Mouse (Mus musculus) kidney, embryonic 14.5 days (tissue): ENCODE data around the gene Zfp607b. TPM values are rescaled to one million over a fixed set of nuclear protein-coding genes. Genes with fewer than 3 reads are reported as not detected.

ENCODE experiments used
- ATAC-seq: fragments of 200-750 bp; cut with Nextera tagmentation; 2 replicates; pipeline ENCODE4 v1.8.0; 2017; ENCODE audit warnings: moderate number of reproducible peaks, mild to moderate bottlenecking, moderate TSS enrichment, moderate library complexity; ENCODE audit not compliant: low FRiP score, low TSS enrichment
- H3K27ac ChIP-seq: fragments of 300-500 bp; sonication (generic); 2 replicates; pipeline ENCODE4 v1.5.1; 2014; ENCODE audit warnings: low read depth, mild to moderate bottlenecking, low read length, moderate library complexity, mixed read lengths
- H3K27me3 ChIP-seq: fragments of 300-500 bp; sonication (generic); 2 replicates; pipeline ENCODE4 v1.6.1; 2014; ENCODE audit warnings: mild to moderate bottlenecking, low read length; ENCODE audit not compliant: control insufficient read depth, insufficient read depth
- H3K36me3 ChIP-seq: fragments of 300-500 bp; sonication (generic); 2 replicates; pipeline ENCODE4 v1.6.1; 2014; ENCODE audit warnings: low read length, mixed read lengths; ENCODE audit not compliant: control insufficient read depth, insufficient read depth
- H3K4me1 ChIP-seq: fragments of 300-500 bp; sonication (generic); 2 replicates; pipeline ENCODE4 v1.6.1; 2014; ENCODE audit warnings: low read length, mixed read lengths; ENCODE audit not compliant: control insufficient read depth, insufficient read depth
- H3K4me2 ChIP-seq: fragments of 300-500 bp; sonication (generic); replicated peaks from 2 replicates; pipeline ENCODE4 v1.6.1; 2014; ENCODE audit warnings: low read depth, mild to moderate bottlenecking, low read length
- H3K4me3 ChIP-seq: fragments of 300-500 bp; sonication (generic); 2 replicates; pipeline ENCODE4 v1.5.1; 2014; ENCODE audit warnings: mild to moderate bottlenecking, low read length
- H3K9ac ChIP-seq: fragments of 300-500 bp; sonication (generic); 2 replicates; pipeline ENCODE4 v1.6.1; 2014; ENCODE audit warnings: low read depth, mild to moderate bottlenecking, low read length, moderate library complexity
- H3K9me3 ChIP-seq: fragments of 300-500 bp; sonication (generic); 2 replicates; pipeline ENCODE4 v1.6.1; 2016; ENCODE audit warnings: low read length; ENCODE audit not compliant: control insufficient read depth
- WGBS: fragments of 180-500 bp; shearing (Covaris S2); extraction: QIAGEN DNeasy Blood & Tissue Kit; methylation state at CpG from one replicate; pipeline ENCODE4 v1.1.7; 2014; 5-methylcytosine and 5-hydroxymethylcytosine counted together
- polyA plus RNA-seq: library from polyadenylated mRNA; unstranded; fragments of >200 nt; fragmentation: Nextera tagmentation; extraction: Ambion mirVana; gene quantifications from 2 replicates; pipeline ENCODE4 v1.2.1, GENCODE M21; 2014

The Zfp607b gene
- polyA plus RNA-seq, 1 experiment from 2014 or later: 4.3 TPM

- WGBS: under 1% methylated on average over 31 of the region's 31 CpGs
- Histone ChIP-seq H3K4me3 (peak within 1 kb of the TSS; percentile 76), H3K9me3 (no peaks in the 10 kb centered on the region), H3K9ac (peak within 1 kb of the TSS; percentile 77), H3K4me1 (peaks cover 12% of the 10 kb centered on the region), H3K4me2 (peak within 1 kb of the TSS; percentile 97), H3K36me3 (peaks cover 4% of the 10 kb centered on the region; the same call in 1 of the 2 replicates), H3K27ac (peak within 1 kb of the TSS; percentile 89), H3K27me3 (no peaks in the 10 kb centered on the region)
- ATAC-seq: peak; percentile 97
These were observed 14.5 kb upstream of the Zfp607b start, which contains the start of gene Map3k10 for GRCm38 (mm10) chr7:27674522-27675221. Gene Map3k10, minus strand, starts transcription at chr7:27674598.

DNA sequence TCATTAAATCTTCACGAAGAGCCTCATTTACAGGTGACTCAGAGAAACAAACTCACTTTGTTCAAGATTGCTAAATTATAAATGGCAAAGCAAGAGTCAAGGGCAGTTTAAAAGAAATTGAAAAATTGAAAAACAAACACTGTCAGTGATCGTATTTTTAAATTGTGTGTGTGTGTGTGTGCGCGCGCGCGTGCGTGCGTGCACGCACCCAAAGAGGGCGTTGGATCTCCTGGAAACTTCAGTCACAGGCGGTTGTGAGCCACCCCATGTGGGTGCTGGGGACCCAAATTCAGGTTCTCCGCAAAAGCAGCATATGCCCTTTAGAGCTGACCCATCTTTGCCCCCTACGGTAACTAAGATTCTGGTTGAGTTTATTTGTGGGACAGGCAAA, 13.9 kb upstream of the Zfp607b start:
- Histone ChIP-seq H3K27ac (no peak overlapping the region), H3K4me1 (peaks cover 12% of the 10 kb centered on the region), H3K9ac (peak overlapping the region; percentile 34; the same call in 1 of the 2 replicates), H3K27me3 (no peaks in the 10 kb centered on the region), H3K36me3 (peaks cover 4% of the 10 kb centered on the region; the same call in 1 of the 2 replicates), H3K4me3 (peak overlapping the region; percentile 76), H3K9me3 (no peaks in the 10 kb centered on the region), H3K4me2 (peak overlapping the region; percentile 97)
- ATAC-seq: no peak
- WGBS: 33% methylated on average over 14 of the region's 14 CpGs

DNA sequence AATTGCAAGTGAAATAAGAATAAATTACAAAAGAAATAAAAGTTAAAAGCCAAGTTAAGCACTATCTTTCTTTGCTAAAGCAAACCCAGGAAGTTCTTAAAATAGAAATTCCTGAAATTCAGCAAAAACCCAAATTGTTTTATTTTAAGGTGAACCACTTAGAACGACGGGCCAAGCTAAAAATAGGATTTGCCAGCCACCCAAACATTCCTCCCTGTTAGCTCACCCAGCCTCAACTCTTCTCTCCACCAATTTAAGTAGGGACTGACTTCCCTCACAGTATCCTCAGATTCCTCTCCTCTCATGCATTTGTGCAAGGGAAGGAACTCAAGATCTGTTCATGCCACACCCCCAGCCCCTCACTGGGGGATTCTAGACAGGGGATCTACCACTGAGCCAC, 5.9 kb upstream of the Zfp607b start:
- Histone ChIP-seq H3K9me3 (no peaks in the 10 kb centered on the region), H3K9ac (no peak overlapping the region), H3K27ac (no peak overlapping the region), H3K27me3 (no peaks in the 10 kb centered on the region), H3K4me1 (0 out of 2 replicates have a peak, but pooled peaks cover under 1% of the 10 kb centered on the region), H3K4me2 (no peak overlapping the region), H3K4me3 (no peak overlapping the region), H3K36me3 (no peaks in the 10 kb centered on the region)
- no peak for ATAC-seq
- WGBS: 75% methylated on average over 2 of the region's 2 CpGs

DNA sequence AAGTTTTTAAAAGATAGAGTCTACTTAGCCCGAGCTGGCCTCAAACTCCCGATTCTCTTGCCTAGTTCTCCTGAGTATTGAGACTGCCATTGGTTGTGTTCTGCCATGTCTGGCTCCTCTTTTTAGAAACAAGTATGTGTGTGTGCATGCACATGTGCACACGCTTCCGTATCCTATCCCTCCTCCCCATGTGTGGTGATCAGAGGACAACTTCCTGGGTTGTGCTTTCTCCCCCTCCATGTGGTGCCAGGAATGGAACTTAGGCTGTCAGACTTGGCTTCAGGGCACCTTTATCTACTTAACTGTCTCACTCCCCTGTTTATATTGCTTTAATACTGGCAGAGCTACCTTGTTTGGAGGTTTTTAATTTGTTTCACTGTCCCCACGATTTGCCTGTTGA, 3.9 kb upstream of the Zfp607b start:
- H3K27ac ChIP-seq: no peak overlapping the region
- H3K9ac ChIP-seq: no peak overlapping the region; the same call in 1 of the 2 replicates
- H3K36me3 ChIP-seq: no peaks in the 10 kb centered on the region
- no peaks in the 10 kb centered on the region for H3K9me3 ChIP-seq
- no peak for ATAC-seq
- peaks cover 8% of the 10 kb centered on the region; the same call in 1 of the 2 replicates for H3K4me1 ChIP-seq
- H3K4me2 ChIP-seq: 0 out of 2 replicates have a peak overlapping the region, but pooled peaks have one; percentile 8
- no peak overlapping the region for H3K4me3 ChIP-seq
- WGBS: 32% methylated on average over 5 of the region's 5 CpGs
- no peaks in the 10 kb centered on the region for H3K27me3 ChIP-seq

DNA sequence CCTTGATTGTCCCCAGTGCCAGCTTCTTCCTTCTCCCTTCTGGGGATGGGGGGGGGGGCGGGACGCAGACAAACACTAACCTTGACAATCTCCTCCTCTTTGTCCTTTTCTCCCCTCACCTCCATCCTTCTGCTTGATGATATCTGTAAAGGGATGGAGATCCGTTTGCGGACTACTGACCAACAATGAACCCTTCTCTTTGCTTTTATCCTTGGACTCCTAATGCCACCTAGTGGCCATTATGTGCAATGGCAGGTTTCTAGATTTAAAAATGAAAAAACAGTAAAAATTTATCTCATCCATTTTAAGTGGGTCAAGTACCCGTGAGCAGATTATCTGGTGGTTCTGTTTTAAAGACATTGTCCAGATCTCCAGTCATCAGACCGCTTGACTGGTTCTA, 3.5 kb upstream of the Zfp607b start:
- H3K4me3 ChIP-seq: no peak overlapping the region
- no peak for ATAC-seq
- H3K9ac ChIP-seq: no peak overlapping the region; the same call in 1 of the 2 replicates
- no peaks in the 10 kb centered on the region for H3K27me3 ChIP-seq
- H3K27ac ChIP-seq: no peak overlapping the region
- no peaks in the 10 kb centered on the region for H3K36me3 ChIP-seq
- H3K9me3 ChIP-seq: no peaks in the 10 kb centered on the region
- WGBS: 1% methylated on average over 6 of the region's 6 CpGs
- 0 out of 2 replicates have a peak overlapping the region, but pooled peaks have one; percentile 8 for H3K4me2 ChIP-seq
- H3K4me1 ChIP-seq: peaks cover 8% of the 10 kb centered on the region; the same call in 1 of the 2 replicates

GRCm38 (mm10) chr7:27687043-27687442, 2.1 kb upstream of the Zfp607b start:
- H3K4me2 ChIP-seq: no peak overlapping the region
- WGBS: 87% methylated on average over 1 of the region's 1 CpGs
- H3K27ac ChIP-seq: no peak overlapping the region
- no peaks in the 10 kb centered on the region for H3K36me3 ChIP-seq
- no peaks in the 10 kb centered on the region for H3K27me3 ChIP-seq
- no peak for ATAC-seq
- H3K9me3 ChIP-seq: no peaks in the 10 kb centered on the region
- no peak overlapping the region for H3K9ac ChIP-seq
- H3K4me1 ChIP-seq: peaks cover 8% of the 10 kb centered on the region; the same call in 1 of the 2 replicates
- no peak overlapping the region for H3K4me3 ChIP-seq

DNA sequence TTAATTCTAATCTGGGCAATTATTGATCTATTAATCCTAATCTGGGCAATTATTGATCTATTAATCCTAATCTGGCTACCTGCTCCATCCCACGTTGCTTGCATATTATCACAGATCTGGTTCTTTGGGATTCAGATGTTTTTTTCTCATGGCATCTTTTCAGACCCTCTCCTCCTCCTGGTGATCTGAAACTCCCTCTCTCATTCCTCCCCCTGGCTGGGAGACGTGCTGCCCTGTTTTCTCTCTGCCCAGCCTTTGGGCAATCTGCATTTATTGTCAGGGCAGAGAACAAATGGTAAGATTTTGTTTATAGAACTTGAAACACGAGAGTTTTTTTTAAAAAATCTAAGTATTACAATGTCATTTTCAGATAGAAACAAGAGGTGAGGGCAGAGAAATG, 1.3 kb upstream of the Zfp607b start:
- no peak for ATAC-seq
- whole genome bisulfite sequencing: 72% methylated on average over 3 of the region's 3 CpGs
- no peak overlapping the region for H3K4me2 ChIP-seq
- H3K9ac ChIP-seq: no peak overlapping the region
- no peaks in the 10 kb centered on the region for H3K9me3 ChIP-seq
- no peak overlapping the region for H3K4me3 ChIP-seq
- no peaks in the 10 kb centered on the region for H3K36me3 ChIP-seq
- peaks cover 8% of the 10 kb centered on the region; the same call in 1 of the 2 replicates for H3K4me1 ChIP-seq
- H3K27ac ChIP-seq: no peak overlapping the region
- no peaks in the 10 kb centered on the region for H3K27me3 ChIP-seq

DNA sequence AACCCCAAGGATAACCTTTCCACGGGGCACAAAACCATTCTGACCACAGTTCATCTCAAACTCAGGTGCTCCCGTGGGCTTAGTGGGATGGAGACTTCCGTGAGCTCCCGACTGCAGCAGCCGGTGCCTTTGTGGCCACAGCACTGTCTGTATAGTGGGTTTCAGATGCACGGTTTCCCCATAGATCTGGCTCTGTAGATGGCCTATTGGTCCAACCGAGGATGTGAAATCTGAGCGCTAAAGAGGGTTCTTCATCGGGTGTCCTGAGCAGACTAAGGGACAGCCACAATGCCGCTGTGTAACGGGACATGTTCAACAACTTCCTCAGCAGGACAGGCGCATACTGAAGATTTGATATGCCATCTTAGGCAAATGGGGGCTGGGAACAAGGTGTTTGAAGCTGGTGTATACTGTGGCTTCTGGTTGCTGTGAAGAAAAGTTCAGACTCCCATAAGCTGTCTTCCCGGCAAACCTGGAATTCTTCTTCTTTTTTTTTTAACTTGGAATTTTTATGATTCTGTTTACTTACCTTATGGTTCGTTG, 823 bp upstream of the Zfp607b start:
- Histone ChIP-seq H3K27ac (peak overlapping the region; percentile 20; the same call in 1 of the 2 replicates), H3K4me1 (peaks cover 8% of the 10 kb centered on the region; the same call in 1 of the 2 replicates), H3K9ac (peak overlapping the region; percentile 70), H3K4me2 (peak overlapping the region; percentile 78), H3K9me3 (no peaks in the 10 kb centered on the region), H3K27me3 (no peaks in the 10 kb centered on the region), H3K36me3 (no peaks in the 10 kb centered on the region), H3K4me3 (peak overlapping the region; percentile 52)
- ATAC-seq: no peak
- 39% methylated on average over 14 of the region's 14 CpGs for WGBS

DNA sequence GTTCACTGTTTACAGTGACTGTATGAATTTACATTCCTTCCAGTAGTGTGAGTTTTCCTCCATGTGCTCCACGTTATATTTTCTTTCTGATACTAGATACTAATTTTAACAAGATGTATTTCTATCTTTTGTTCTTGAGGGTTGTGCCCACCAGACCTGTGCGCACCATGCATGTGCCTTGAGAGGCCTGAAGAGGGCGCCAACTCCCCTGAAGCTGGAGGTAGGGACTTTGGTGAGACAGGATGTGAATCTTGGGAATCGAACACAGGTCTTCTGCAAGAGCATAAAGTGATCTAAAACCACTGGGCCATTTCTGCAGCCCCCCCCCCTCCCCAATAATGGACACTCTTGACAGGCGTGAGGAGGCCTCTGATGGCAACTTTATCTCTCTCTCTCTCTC, 1.9 kb downstream of the Zfp607b start:
- 48% methylated on average over 5 of the region's 5 CpGs for WGBS

More for the DNA sequence above, 1.9 kb downstream of the Zfp607b start:
- Histone ChIP-seq H3K4me3 (no peak overlapping the region), H3K36me3 (no peaks in the 10 kb centered on the region), H3K9ac (no peak overlapping the region), H3K27me3 (no peaks in the 10 kb centered on the region), H3K4me1 (peaks cover 8% of the 10 kb centered on the region; the same call in 1 of the 2 replicates), H3K9me3 (no peaks in the 10 kb centered on the region), H3K27ac (no peak overlapping the region), H3K4me2 (no peak overlapping the region)
- no peak for ATAC-seq
